13 mouse cellular contexts compared by ENCODE assay signal in genomic region chr4:127416906-127417305, GRCm38 (mm10). TPM values are rescaled to one million over a fixed set of nuclear protein-coding genes. Genes with fewer than 3 reads are reported as not detected.
DNase-seq lines count a peak whose midpoint lies in the region; ATAC-seq and TF ChIP-seq lines count a peak whose summit lies in the region.
"Had no signal": no experiment of that assay in that cellular context is flagged by ENCODE, and none has a peak within 500 bp of the region (broad histone marks: within the 10 kb centered on the region; RNA-seq: fewer than 3 reads in every experiment).

No protein-coding gene starts in this region.

- peaks cover 50% of the 10 kb centered on the region for H3K4me1 ChIP-seq in forebrain, embryonic 15.5 days
- no peaks in the 10 kb centered on the region for H3K4me1 ChIP-seq in forebrain, embryonic 11.5 days (replicated peaks; ENCODE audit: control insufficient read depth, insufficient read depth, low read length)
- H3K4me1 ChIP-seq in liver, adult 2 months (ENCODE audit: control insufficient read depth, insufficient read depth, low read length) = no peaks in the 10 kb centered on the region
- H3K4me1 ChIP-seq in liver, embryonic 12.5 days = no peaks in the 10 kb centered on the region
- H3K4me1 ChIP-seq in embryonic facial prominence, embryonic 14.5 days (ENCODE audit: control insufficient read depth, insufficient read depth, low read length) = peaks cover 15% of the 10 kb centered on the region

- H3K27ac ChIP-seq in forebrain, embryonic 15.5 days (replicated peaks) = peak overlapping the region; percentile 66
- H3K27ac ChIP-seq in forebrain, embryonic 11.5 days (ENCODE audit: low read depth, low read length) = no peak overlapping the region
- no peak overlapping the region for H3K27ac ChIP-seq in liver, adult 2 months (replicated peaks; ENCODE audit: insufficient read depth, low read depth, low read length)
- H3K27ac ChIP-seq in liver, embryonic 12.5 days = no peak overlapping the region
- H3K27ac ChIP-seq in embryonic facial prominence, embryonic 14.5 days (replicated peaks; ENCODE audit: low read depth, low read length) = no peak overlapping the region
- H3K27ac ChIP-seq: limb, embryonic 15.5 days had no signal

- H3K9ac ChIP-seq in forebrain, embryonic 15.5 days (replicated peaks) = no peak overlapping the region
- no peak overlapping the region for H3K9ac ChIP-seq in forebrain, embryonic 11.5 days (ENCODE audit: low read length)
- H3K9ac ChIP-seq in liver, adult 2 months (ENCODE audit: low read depth, low read length) = no peak overlapping the region
- H3K9ac ChIP-seq in liver, embryonic 12.5 days = no peak overlapping the region
- no peak overlapping the region for H3K9ac ChIP-seq in embryonic facial prominence, embryonic 14.5 days (ENCODE audit: low read depth, low read length)
- H3K9ac ChIP-seq: limb, embryonic 15.5 days had no signal

- H3K9me3 ChIP-seq in forebrain, embryonic 15.5 days = no peaks in the 10 kb centered on the region
- H3K9me3 ChIP-seq in forebrain, embryonic 11.5 days (ENCODE audit: control insufficient read depth, low read length) = no peaks in the 10 kb centered on the region
- H3K9me3 ChIP-seq in liver, embryonic 12.5 days (replicated peaks) = no peaks in the 10 kb centered on the region
- H3K9me3 ChIP-seq in embryonic facial prominence, embryonic 14.5 days (ENCODE audit: control insufficient read depth, low read length) = no peaks in the 10 kb centered on the region
- H3K9me3 ChIP-seq: limb, embryonic 15.5 days had no signal

- no peaks in the 10 kb centered on the region for H3K36me3 ChIP-seq in forebrain, embryonic 15.5 days
- no peaks in the 10 kb centered on the region for H3K36me3 ChIP-seq in forebrain, embryonic 11.5 days (ENCODE audit: control insufficient read depth, insufficient read depth, low read length)
- no peaks in the 10 kb centered on the region for H3K36me3 ChIP-seq in liver, adult 2 months (ENCODE audit: control insufficient read depth, insufficient read depth, low read length)
- H3K36me3 ChIP-seq in liver, embryonic 12.5 days = no peaks in the 10 kb centered on the region
- H3K36me3 ChIP-seq in embryonic facial prominence, embryonic 14.5 days (ENCODE audit: control insufficient read depth, insufficient read depth, low read length) = no peaks in the 10 kb centered on the region
- H3K36me3 ChIP-seq: limb, embryonic 15.5 days had no signal

- H3K4me3 ChIP-seq in forebrain, embryonic 15.5 days = no peak overlapping the region
- H3K4me3 ChIP-seq in forebrain, embryonic 11.5 days (ENCODE audit: low read depth, low read length) = no peak overlapping the region
- H3K4me3 ChIP-seq in liver, adult 2 months (ENCODE audit: insufficient read depth, low read depth, low read length) = no peak overlapping the region
- H3K4me3 ChIP-seq in liver, embryonic 12.5 days = no peak overlapping the region
- no peak overlapping the region for H3K4me3 ChIP-seq in embryonic facial prominence, embryonic 14.5 days (ENCODE audit: low read depth, low read length)
- H3K4me3 ChIP-seq: limb, embryonic 15.5 days had no signal

- WGBS in forebrain, embryonic 15.5 days = 30% methylated on average over 7 of the region's 7 CpGs
- 64% methylated on average over 7 of the region's 7 CpGs for WGBS in forebrain, embryonic 11.5 days
- WGBS in liver, adult 2 months = 52% methylated on average over 7 of the region's 7 CpGs
- 59% methylated on average over 7 of the region's 7 CpGs for WGBS in liver, embryonic 12.5 days (ENCODE audit: insufficient replicate concordance)
- WGBS in embryonic facial prominence, embryonic 14.5 days = 39% methylated on average over 7 of the region's 7 CpGs

- no peak overlapping the region; the same call in 1 of the 2 replicates for H3K4me2 ChIP-seq in forebrain, embryonic 15.5 days (replicated peaks)
- H3K4me2 ChIP-seq in forebrain, embryonic 11.5 days (ENCODE audit: low read depth, low read length, severe bottlenecking) = no peak overlapping the region
- H3K4me2 ChIP-seq in liver, embryonic 12.5 days = no peak overlapping the region
- no peak overlapping the region for H3K4me2 ChIP-seq in embryonic facial prominence, embryonic 14.5 days (ENCODE audit: low read depth, low read length)
- H3K4me2 ChIP-seq: limb, embryonic 15.5 days had no signal

- no peak for DNase-seq in forebrain, embryonic 11.5 days (ENCODE audit: low spot score)
- DNase-seq in liver, adult 2 months (ENCODE audit: extremely low read depth, low read depth, low spot score) = peak; percentile 0
- peak; percentile 80 for DNase-seq in embryonic facial prominence, embryonic 14.5 days (ENCODE audit: low spot score)
- peak; percentile 66 to 82 for DNase-seq in lung, postnatal 4 days
- DNase-seq in urinary bladder, adult 2 months (ENCODE audit: low spot score) = no peak
- DNase-seq: gastrocnemius, postnatal 14 days; kidney, adult 2 months had no signal

- no peak for TF ChIP-seq POLR2A in liver, adult 2 months (IDR thresholded peaks at IDR 0.05; ENCODE audit: extremely low read depth, insufficient read depth, low read length)

- ATAC-seq in forebrain, embryonic 15.5 days (replicated peaks) = peak; percentile 84
- ATAC-seq in forebrain, embryonic 11.5 days (replicated peaks; ENCODE audit: low FRiP score) = no peak
- no peak for ATAC-seq in liver, embryonic 12.5 days
- 0 out of 2 replicates have a peak, but pooled peaks have one; percentile 42 for ATAC-seq in embryonic facial prominence, embryonic 14.5 days (ENCODE audit: low read depth)
- ATAC-seq in activated CD4-positive, CD25-positive, alpha-beta regulatory T cell, adult 4 months = no peak
- ATAC-seq: CD4-positive, CD25-positive, alpha-beta regulatory T cell, adult 4 months had no signal

- H3K27me3 ChIP-seq in forebrain, embryonic 15.5 days = no peaks in the 10 kb centered on the region
- no peaks in the 10 kb centered on the region for H3K27me3 ChIP-seq in forebrain, embryonic 11.5 days (ENCODE audit: control insufficient read depth, insufficient read depth, low read length)
- H3K27me3 ChIP-seq in liver, adult 2 months (ENCODE audit: control insufficient read depth, insufficient read depth, low read length) = no peaks in the 10 kb centered on the region
- H3K27me3 ChIP-seq in liver, embryonic 12.5 days (replicated peaks) = peaks cover 4% of the 10 kb centered on the region; the same call in 1 of the 2 replicates
- no peaks in the 10 kb centered on the region for H3K27me3 ChIP-seq in embryonic facial prominence, embryonic 14.5 days (replicated peaks; ENCODE audit: control insufficient read depth, insufficient read depth, low read length)

- H3K79me2 ChIP-seq in liver, adult 2 months (ENCODE audit: control insufficient read depth, insufficient read depth, low read length) = no peaks in the 10 kb centered on the region

- no peak for TF ChIP-seq CTCF in liver, adult 2 months (IDR thresholded peaks at IDR 0.05; ENCODE audit: low read depth, low read length)

RNA-seq across cellular contexts. Expression of gene Gjb5, which starts 58.9 kb away (rescaled TPM):
- 0.14 TPM in 1 of 2 replicates, not detected in the other for polyA plus RNA-seq in forebrain, embryonic 15.5 days (2015; fragmentation: Nextera tagmentation; extraction: Ambion mirVana)
- 0.21 and 0.45 TPM in 2 replicates for polyA plus RNA-seq in forebrain, embryonic 11.5 days (2014; fragmentation: Nextera tagmentation; extraction: Ambion mirVana)
- not detected in 2 replicates for total RNA-seq in liver, adult 2 months (2014; rRNA removed)
- polyA plus RNA-seq in liver, adult 2 months (2012; rRNA removed) = 0.05 TPM in 1 of 2 replicates, not detected in the other
- 0.14 and 0.23 TPM in 2 replicates for polyA plus RNA-seq in liver, embryonic 12.5 days (2016; fragmentation: Nextera tagmentation; extraction: Ambion mirVana)
- polyA plus RNA-seq in embryonic facial prominence, embryonic 14.5 days (2014; fragmentation: Nextera tagmentation; extraction: Ambion mirVana) = 1.1 and 1.4 TPM in 2 replicates
- not detected for polyA plus RNA-seq in activated CD4-positive, CD25-positive, alpha-beta regulatory T cell, adult 4 months (2017; shearing (Covaris generic))
- polyA plus RNA-seq in urinary bladder, adult 2 months (2012; rRNA removed) = 3.8 and 4.8 TPM in 2 replicates
- total RNA-seq: common myeloid progenitor, adult 5-6 weeks had no signal
- polyA plus RNA-seq: CD4-positive, CD25-positive, alpha-beta regulatory T cell, adult 4 months had no signal

Comparison
In these comparisons a context has a peak if more than half of its experiments do, and no peak if none do; other contexts are left out.
1. ATAC-seq: peak in forebrain, embryonic 15.5 days (single experiment) and embryonic facial prominence, embryonic 14.5 days (single experiment); none in forebrain, embryonic 11.5 days (single experiment), liver, embryonic 12.5 days (single experiment) and activated CD4-positive, CD25-positive, alpha-beta regulatory T cell, adult 4 months (single experiment).
2. DNase-seq: peak in liver, adult 2 months (single experiment), embryonic facial prominence, embryonic 14.5 days (single experiment) and lung, postnatal 4 days (2 of 2); none in forebrain, embryonic 11.5 days (single experiment) and urinary bladder, adult 2 months (single experiment).